Mouse (Mus musculus) ovary, postnatal 14 days (tissue): ENCODE data around the gene Vps11.
"Not testable (repeated sequence)": the region's sequence is repeated elsewhere in the genome, so short reads cannot be mapped to it uniquely, and the experiment has no call there.

Experiments
- DNase-seq: peaks from one replicate; pipeline ENCODE4 v3.0.0; 2022; ENCODE audit warnings: low spot score

Gene Vps11

DNA sequence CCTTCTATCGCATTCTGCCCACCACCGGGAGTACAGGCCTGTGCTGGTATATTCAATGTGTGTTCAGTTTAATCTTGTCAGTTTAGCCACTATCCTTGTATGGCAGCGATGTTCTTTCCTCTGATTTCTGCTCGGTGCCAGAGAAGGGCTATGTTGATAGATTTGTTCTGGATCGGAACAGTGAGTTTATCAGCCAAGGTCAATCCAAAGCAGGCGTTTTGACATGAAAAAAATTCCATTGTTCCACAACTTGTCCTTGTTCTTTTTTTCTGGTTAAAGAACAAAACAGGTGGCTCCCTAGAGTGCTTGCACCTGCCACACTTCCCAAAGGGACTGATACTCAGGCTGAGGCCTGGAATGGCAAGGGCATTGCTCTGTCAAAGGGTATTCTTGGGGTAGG, 14.7 kb upstream of the Vps11 start:
- no peak for DNase-seq

DNA sequence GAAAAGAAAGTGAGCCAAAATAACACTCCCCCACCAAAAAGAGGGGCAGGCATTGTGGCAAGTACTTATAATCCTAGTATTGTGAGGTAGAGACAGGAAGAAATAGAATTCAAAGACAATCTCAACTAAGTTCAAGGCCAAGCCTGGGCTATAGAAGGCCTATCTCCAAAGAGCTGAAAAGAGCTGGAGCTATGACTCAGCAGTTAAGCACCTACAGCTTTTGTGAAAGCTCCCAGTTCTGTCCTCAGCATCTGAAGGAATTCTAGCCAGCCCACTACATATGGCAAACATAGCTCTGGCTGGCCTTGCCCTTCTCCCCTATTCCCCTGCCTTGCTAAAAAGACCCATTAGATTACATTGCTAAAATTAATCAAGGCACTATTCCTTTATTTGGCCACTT, 11.9 kb upstream of the Vps11 start:
- no peak for DNase-seq

DNA sequence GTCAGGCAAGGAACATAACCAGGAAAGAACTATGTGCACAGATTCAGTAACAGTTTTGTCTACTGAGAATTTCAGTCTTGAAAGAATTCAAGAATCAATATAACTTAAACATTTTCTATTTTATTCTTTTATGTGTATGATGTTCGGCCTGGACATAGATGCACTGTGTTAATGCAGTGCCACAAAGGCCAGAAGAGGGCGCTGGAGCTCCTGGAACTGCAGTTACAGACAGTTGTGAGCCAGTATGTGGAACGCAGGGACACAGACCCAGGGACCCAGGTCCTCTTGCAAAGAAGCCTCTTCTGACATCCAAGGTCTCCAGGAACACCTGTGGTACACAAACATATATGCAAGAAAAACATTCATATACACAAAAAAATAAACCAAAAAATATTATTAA, 3.0 kb upstream of the Vps11 start:
- DNase-seq, result no peak

DNA sequence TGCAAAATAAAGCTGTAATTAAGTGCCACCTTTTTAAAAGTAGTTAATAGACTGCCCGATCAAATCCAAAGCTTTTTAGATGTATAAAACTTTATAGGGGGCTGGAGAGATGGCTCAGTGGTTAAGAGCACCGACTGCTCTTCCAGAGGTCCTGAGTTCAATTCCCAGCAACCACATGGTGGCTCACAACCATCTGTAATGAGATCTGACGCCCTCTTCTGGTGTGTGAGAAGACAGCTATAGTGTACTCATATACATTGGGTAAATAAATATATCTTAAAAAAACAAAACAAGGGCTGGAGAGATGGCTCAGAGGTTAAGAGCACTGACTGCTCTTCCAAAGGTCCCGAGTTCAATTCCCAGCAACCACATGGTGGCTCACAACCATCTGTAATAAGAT, 461 bp upstream of the Vps11 start:
- not testable (repeated sequence) for DNase-seq

DNA sequence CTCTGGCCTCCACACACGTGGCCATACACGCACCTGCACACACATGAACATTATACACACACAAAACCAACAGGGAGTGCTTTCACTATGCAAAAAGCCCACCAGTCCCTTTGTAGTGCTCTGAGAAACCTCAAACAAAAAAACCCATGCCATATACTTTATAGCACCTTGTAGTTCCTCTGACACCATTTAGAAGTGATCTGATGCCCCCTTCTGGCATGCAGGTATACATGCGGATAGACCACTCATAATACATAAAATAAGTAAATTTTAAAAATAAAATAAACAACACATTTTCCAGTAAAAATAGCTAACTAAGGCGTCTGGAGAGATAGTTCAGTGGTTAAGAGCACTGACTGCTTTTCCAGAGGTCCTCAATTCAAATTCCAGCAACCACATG, 4.3 kb downstream of the Vps11 start:
- no peak for DNase-seq

DNA sequence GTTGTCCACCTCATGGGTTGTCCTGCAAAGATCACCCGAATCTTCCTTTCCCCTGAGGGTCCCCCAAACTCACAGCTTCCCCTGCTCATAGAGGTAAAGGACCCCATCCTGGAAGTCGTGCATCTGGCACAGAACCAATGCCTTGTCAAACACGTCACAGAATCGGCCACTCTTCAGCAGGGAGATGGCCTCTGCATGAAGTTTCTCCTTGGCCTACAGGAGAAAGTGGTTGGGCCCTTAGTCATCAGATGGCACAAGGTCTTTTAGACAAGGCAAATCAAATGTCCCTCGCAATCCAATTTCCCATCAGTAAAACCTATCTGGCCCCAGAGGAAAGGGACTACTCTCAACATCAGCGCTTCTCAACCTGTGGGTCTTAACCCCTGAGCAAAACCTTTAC, 8.3 kb downstream of the Vps11 start:
- no peak for DNase-seq

DNA sequence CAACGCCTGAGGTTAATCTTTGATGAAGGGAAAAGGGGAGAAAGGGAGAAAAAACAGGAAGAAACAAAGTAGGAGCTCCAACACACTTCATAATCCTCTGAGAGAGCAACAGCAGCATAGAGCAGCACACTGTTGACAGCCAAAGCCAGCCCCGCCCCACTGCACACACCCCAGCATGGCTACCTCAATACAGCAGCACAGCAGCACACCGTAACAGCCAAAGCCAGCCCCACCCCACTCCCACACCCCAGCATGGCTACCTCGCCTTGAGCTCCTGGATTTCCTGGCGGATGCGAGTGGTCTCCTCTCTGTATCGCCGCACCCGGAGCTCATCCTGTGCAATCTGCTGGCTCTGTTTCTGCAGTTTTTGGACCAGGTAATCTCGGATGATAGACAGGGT, 9.1 kb downstream of the Vps11 start:
- no peak for DNase-seq

DNA sequence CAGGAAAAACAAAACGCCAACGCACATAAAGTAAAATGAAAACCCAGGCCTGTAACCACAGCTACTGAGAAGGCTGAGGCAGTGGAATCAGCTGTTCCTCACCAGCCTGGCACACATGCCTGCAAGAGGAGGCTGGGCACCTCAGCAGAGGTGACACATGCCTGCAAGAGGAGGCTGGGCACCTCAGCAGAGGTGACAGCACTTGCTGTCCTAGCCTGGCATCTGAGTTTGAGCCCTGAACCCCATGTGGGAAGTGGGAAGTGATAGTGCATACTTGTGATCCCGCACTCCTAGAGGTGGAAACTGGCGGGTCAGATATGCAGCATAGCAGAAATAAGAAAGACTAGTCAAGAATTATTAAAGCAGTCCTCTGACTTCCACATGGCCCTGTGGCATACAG, 10.1 kb downstream of the Vps11 start:
- no peak for DNase-seq

DNA sequence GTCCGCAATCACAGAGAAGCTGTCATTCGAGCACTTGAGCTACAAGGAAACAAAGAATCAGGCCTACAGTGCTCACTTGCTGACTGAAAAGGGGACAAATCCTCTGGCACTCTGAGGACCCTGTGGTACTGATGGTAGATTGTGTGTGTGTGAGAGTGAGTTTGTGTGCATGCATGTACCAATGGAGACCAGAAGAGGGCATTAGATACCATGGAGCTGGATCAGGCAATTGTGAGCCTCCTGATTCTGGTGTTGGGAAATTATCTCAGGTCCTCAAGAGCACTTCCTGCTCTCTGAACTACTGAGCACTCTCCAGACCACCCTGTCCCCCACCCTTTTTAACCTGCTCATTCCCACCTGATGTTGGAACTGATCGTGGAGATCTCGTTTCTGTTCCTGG, 12.9 kb downstream of the Vps11 start:
- DNase-seq, result no peak

DNA sequence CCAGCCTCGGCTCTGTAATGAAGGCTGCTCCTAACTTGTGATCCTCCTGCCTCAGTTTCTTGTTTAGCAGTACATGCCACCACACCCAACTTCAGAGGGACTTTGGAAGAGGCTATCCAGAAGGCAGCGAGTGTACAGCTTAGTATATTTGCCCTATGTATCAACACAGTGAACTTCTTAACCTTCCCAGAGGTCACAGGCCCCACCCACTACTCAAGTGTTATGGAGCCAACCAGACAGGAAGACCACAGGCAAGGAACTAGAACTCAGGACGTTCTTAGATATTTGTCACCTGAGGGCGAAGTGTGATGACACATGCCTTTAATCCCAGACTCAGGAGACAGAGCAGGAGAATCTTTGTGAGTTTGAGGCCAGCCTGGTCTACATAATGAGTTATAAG, 13.8 kb downstream of the Vps11 start:
- DNase-seq, result no peak

DNA sequence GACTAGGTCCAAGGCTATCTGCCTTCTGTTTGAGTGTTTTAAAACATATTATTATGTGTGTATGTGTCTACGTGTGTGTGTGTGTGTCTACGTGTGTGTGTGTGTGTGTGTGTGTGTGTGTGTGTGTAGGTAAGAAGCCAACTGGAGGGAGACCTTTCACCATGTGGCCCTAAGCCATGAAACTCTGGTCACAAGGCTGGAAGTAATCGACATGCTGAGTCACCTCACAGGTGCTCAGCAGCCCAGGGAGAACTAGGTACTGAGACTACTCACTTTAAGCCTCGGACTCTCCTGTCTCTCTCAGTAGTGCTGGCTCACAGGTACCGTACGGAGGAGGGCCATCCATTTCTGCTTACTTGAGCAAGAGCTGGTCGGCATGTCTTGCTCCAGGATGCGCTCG, 14.3 kb downstream of the Vps11 start:
- DNase-seq, result no peak

DNA sequence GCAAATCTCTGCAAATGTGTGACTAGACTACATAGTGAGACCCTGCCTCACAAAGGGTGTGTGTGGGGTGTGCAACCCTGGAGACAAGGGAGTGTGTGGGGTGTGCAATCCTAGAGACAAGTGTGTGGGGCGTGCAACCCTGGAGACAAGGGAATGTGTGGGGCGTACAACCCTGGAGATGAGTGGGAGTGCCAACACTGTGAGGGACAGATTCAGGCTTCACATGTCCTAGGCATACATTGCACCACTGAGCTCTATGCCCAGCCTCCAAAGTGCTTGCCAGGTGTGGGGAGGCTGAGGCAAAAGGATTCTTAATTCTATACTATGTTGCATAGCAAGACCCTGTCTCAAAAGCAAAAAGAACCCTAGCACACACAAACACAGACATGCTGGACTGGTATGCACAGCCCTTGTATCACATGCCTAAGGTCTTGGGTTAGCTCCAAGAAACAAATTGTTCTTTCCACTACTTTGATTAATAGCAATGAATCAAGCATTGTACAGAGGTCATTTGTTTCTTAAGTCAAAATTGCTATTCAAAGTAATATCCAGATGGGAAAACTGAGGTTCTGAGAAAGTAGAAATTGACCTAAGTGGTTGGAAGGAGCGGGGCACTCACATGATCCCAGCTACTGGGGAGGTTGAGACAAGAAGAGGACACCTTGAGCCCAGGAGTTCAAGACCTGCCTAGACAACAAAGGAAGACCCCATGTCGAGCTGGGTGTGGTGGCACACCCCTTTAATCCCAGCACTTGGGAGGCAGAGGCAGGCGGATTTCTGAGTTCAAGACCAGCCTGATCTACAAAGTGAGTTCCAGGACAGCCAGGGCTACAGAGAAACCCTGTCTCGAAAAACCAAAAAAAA, 15.7 kb downstream of the Vps11 start:
- DNase-seq, result no peak

DNA sequence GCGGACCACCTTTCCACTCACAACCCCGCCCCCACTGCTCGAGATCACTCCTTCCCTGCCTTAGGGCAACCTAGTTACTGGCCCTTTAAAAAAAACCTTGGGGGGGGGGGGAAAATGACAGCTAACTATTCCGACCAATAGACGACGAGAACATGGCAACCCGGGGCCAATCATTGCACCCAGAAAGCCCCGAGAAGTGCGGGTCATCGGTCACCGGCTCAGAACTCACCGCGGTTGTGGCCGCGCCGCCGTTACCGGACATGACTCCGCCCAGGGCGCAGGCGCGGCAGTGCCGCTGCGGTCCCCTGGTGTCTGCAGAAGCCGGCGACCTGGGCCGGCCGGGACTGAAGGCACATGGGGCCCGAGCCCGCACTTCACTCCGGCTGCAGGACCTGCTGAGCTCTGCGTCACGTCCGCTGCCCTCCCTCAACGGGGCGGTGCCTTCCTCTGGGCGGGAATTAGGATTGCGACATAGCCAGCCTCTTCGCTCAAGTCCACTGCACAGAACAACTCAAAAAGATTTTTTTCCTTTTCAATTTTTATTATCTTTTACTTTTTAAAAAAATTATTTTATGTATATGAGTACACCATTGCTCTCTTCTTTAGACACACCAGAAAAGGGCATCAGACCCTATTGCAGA, 17.6 kb downstream of the Vps11 start, which contains the start of gene Hmbs:
TSS of gene Hmbs (minus strand) at position 448 of the 641 bp plus-strand sequence.
- peak; percentile 81 for DNase-seq

DNA sequence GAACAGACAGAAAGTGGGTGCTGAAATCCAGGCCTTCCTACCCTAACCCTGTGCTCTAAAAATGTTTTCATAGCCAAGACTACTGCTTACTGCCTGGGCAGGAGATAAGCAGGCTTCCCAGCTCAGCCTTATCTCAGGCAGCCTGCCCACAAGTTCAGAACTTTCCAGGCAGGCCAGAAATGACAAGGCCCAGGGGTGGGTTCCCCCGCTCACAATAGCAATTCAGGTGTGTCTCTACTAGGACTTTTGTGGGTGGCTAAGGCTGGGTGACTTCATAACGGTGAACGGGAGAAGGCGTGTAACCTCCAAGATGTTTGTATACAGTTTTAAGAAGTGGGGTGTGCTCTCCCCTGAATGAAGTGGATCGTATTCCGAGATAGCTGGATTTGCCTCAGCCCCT, 18.2 kb downstream of the Vps11 start:
- no peak for DNase-seq

DNA sequence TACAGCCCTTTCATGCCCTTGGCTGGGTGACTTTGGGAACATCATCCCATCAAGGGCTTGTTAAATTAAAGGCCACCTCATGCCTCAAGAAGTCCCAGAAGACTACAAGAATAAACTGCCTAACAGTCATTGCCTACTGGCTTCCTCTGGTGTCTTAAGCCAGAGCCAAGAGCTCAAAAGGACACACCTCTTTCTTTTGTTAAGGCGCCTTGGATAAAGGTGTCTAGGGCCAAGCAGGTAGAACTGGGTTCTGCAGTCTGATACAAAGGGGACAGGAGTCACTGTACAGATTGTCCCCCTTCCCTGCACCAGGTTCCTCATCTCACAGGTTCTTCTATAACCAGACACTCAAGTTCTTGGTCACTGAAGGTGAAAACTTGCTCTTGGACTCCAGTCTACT, 18.9 kb downstream of the Vps11 start:
- DNase-seq, result no peak

DNA sequence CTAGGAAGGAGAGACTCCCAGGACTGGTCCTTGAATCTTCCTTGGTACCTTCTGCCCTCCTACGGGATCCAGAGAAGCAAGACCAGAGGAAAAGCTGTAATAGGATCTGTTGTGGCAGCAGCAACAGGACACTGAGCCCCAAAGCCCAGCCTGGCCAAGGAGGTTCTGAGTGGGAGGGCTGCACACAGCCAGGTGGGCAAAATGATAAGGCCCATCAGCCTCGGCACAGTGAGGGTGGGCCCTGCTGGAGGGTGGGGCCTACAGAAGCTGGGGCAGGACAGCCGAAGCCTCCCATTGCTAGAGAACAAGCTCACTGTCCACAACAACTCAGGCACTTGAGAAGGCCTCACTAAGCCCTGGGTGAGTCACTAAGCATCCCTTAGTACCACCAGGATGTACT, 19.3 kb downstream of the Vps11 start:
- no peak for DNase-seq

DNA sequence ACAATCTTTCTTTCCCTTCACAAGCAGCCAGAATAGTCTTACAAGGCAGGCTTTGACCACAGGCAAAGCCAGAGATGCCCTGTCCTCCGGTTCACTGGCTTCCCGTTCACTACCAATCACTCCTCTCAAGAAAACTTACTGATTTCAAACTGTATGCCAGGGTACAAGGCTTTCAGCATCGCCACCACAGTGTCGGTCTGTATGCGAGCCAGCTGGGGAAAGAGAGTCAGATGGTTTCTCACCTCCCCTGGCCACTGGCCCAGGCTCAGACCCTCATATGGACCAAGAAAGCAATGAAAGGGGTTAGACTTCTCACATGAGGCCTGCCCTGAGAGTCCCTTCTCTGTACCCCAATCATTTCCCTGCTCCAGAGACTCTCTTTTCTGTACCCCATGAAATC, 20.0 kb downstream of the Vps11 start:
- no peak for DNase-seq

DNA sequence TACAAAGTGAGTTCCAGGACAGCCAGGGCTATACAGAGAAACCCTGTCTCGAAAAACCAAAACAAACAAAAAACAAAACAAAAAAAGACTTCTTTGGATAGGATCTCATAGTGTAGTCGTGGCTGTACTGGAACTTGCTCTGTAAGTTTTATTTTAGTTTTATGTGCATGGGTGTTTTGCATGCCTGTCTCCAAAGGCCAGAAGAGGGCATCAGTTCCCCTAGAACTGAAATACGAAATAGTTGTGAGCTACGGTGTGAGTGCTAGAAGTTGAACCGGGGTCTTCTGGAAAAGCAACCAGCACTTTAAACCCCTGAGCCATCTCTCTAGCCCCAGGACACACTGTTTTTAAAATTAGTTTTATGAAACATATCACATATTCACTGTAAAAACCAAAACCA, 22.9 kb downstream of the Vps11 start:
- DNase-seq, result no peak

DNA sequence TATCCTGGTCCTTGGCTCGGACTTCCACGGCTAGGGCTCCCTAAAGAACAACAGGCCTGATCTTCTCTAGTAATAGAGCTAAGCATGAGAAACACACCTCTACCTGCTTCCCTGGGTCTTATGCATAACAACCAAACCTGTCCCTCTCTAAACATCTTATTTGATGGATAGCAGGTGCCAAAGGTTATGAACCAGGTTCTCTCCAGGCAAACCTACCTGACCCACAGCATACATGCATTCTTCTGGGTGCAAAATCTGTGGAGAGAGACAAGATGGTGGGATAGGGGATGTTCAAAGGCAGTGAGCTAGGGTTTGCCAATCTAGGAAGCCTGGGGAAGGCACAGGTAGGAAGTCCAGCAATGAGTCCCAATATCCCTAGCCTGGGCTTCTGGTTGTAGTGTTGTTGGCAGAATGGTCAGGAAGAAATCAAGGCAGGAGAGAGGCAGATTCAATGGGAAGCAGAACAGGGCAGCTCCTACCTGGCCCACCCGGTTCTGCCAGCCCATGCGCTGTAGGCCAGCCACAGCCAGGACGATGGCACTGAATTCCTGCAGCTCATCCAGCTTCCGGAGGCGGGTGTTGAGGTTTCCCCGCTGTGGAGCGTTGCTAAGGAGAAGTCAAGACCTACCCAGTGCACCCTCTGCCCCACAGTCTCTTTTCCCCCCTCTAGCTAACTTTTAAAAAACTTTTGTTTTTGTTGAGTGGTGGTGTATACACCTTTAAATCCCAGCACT, 23.9 kb downstream of the Vps11 start:
- DNase-seq, result no peak

DNA sequence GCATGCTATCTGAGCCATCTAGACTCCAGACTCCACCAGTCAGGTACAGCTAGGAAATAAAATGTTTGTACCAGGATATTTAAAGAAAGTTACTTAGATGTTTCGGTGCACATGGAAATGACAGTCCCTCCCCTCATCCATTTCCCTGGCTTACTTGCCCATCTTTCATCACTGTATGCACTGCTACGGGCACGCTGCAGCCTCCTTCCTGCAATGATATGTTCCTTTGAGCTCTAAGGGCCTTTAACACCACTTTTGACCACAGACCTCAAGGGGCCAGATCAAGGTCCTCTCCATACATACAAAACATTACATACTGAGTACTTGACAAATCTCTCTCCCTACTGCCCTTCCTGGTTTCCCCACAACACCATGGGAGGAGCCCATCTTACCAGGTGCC, 24.5 kb downstream of the Vps11 start:
- no peak for DNase-seq

DNA sequence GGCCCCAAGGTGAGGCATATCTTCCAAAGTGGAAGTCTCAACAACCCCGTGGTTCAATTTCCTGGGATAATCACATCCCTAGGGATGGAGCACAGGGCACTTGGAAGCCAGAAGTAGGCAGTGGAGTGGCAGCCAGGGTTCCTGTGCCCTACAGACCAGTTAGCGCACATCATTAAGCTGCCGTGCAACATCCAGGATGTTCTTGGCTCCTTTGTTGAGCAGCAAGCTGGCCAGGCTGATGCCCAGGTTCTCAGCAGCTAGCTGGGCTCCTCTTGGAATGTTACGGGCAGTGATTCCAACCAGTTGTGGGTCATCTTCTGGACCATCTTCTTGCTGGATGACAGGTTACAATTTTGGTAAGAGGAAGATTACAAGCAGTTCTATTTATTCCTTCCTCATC, 25.0 kb downstream of the Vps11 start:
- not testable (repeated sequence) for DNase-seq

DNA sequence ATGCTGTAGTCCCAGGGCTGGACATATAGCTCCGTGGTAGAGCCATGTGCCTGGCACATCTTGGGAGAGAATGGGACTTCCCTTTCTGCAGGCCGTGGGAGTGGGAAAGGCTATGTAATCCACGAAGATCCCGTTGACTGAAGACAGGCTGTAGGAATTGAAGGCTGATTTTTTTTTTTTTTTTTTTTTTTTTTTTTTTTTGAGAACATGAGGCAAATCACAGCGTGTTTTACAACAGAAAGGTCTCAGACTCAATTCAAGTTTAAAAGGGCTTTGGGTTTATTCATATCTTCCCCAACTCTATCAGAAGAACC, 25.4 kb downstream of the Vps11 start:
- no peak for DNase-seq
